Mouse (Mus musculus): Measurements from ENCODE around the gene Set. TPM values are rescaled to one million over a fixed set of nuclear protein-coding genes. Genes with fewer than 3 reads are reported as not detected.

Set gene
- total and polyA plus RNA-seq, 3 experiments = 250 to 973 (median 580) TPM

- TF ChIP-seq ZNF384 (IDR thresholded peaks at IDR 0.05; ENCODE audit: low read depth, low read length) (no peak), MYB (IDR thresholded peaks at IDR 0.05; ENCODE audit: low read depth, low read length) (0 out of 2 replicates have a peak, but pooled peaks have one; percentile 14)
Measured at GRCm38 (mm10) chr2:30062249-30063093, 5.3 kb downstream of the Set start (continued).

GRCm38 (mm10) chr2:30063235-30063634, 6.1 kb downstream of the Set start:
- Histone ChIP-seq H3K4me3 (ENCODE audit: control insufficient read depth in 1 of 2, insufficient read depth in 1 of 2, low read depth in 2 of 2, low read length in 2 of 2) (peak overlapping the region; percentile 86 to 94), H3K27me3 (ENCODE audit: control insufficient read depth in 1 of 2, insufficient read depth in 2 of 2, low read length in 2 of 2) (no peaks in the 10 kb centered on the region), H3K9me3 (replicated peaks; ENCODE audit: insufficient read depth, low read length) (no peaks in the 10 kb centered on the region), H3K36me3 (ENCODE audit: control insufficient read depth in 1 of 2, insufficient read depth in 2 of 2, low read length in 2 of 2) (peaks cover 7 to 20% of the 10 kb centered on the region in 2 experiments), H3K9ac (ENCODE audit: control insufficient read depth, low read depth, low read length, poor library complexity, severe bottlenecking) (peak overlapping the region; percentile 99), H3K27ac (ENCODE audit: control insufficient read depth, low read depth, low read length) (peak overlapping the region; percentile 97), H3K4me1 (ENCODE audit: control insufficient read depth in 1 of 2, insufficient read depth in 2 of 2, low read length in 2 of 2) (peaks cover 5 to 10% of the 10 kb centered on the region in 2 experiments; a peak in 3 of 4 replicates), H3K79me2 (ENCODE audit: control insufficient read depth, insufficient read depth, low read length, poor library complexity) (peaks cover 63% of the 10 kb centered on the region)
- DNase-seq (ENCODE audit: low read depth, low spot score) = no peak
- 0 out of 2 replicates have a peak, but pooled peaks have one; percentile 8 for TF ChIP-seq UBTF (IDR thresholded peaks at IDR 0.05; ENCODE audit: borderline replicate concordance, insufficient read depth, low read depth, low read length)
- TF ChIP-seq MAZ (IDR thresholded peaks at IDR 0.05; ENCODE audit: low read depth, low read length) = 0 out of 2 replicates have a peak, but pooled peaks have one; percentile 40
- no peak for TF ChIP-seq CHD2 (IDR thresholded peaks at IDR 0.05; ENCODE audit: low read length)
- no peak for TF ChIP-seq POLR2AphosphoS2 (IDR thresholded peaks at IDR 0.05; ENCODE audit: low read length)

- Histone ChIP-seq H3K27me3 (ENCODE audit: control insufficient read depth in 1 of 2, insufficient read depth in 2 of 2, low read length in 2 of 2) (no peaks in the 10 kb centered on the region), H3K36me3 (ENCODE audit: control insufficient read depth in 1 of 2, insufficient read depth in 2 of 2, low read length in 2 of 2) (peaks cover 10 to 25% of the 10 kb centered on the region in 2 experiments), H3K4me1 (ENCODE audit: control insufficient read depth in 1 of 2, insufficient read depth in 2 of 2, low read length in 2 of 2) (peaks cover 5 to 13% of the 10 kb centered on the region in 2 experiments; a peak in 3 of 4 replicates), H3K27ac (ENCODE audit: control insufficient read depth, low read depth, low read length) (peak overlapping the region; percentile 97), H3K4me3 (ENCODE audit: control insufficient read depth in 1 of 2, insufficient read depth in 1 of 2, low read depth in 2 of 2, low read length in 2 of 2) (peak overlapping the region; percentile 86 to 94), H3K79me2 (ENCODE audit: control insufficient read depth, insufficient read depth, low read length, poor library complexity) (peaks cover 68% of the 10 kb centered on the region), H3K9ac (ENCODE audit: control insufficient read depth, low read depth, low read length, poor library complexity, severe bottlenecking) (peak overlapping the region; percentile 99), H3K9me3 (replicated peaks; ENCODE audit: insufficient read depth, low read length) (no peaks in the 10 kb centered on the region)
- TF ChIP-seq ZMIZ1 (IDR thresholded peaks at IDR 0.05; ENCODE audit: low read depth, low read length) (no peak), RCOR1 (IDR thresholded peaks at IDR 0.05; ENCODE audit: low read depth, low read length) (no peak), RAD21 (IDR thresholded peaks at IDR 0.05; ENCODE audit: low read depth, low read length) (no peak), TCF12 (IDR thresholded peaks at IDR 0.05; ENCODE audit: low read depth, low read length) (no peak), SIN3A (IDR thresholded peaks at IDR 0.05; ENCODE audit: low read length) (peak; percentile 16; the same call in 1 of the 2 replicates), BHLHE40 (IDR thresholded peaks at IDR 0.05; ENCODE audit: borderline replicate concordance, low read depth, low read length) (no peak), UBTF (IDR thresholded peaks at IDR 0.05; ENCODE audit: borderline replicate concordance, insufficient read depth, low read depth, low read length) (no peak), POLR2AphosphoS2 (IDR thresholded peaks at IDR 0.05; ENCODE audit: low read length) (0 out of 2 replicates have a peak, but pooled peaks have one; percentile 7)
- DNase-seq (ENCODE audit: low read depth, low spot score) = peak; percentile 68
Measured at GRCm38 (mm10) chr2:30063791-30064190, 6.6 kb downstream of the Set start.
